Mouse (Mus musculus): ENCODE measurements at regions not wholly inside any gene's neighbourhood (a gene's known extent, or its start where the extent isn't known, plus 50 kb on each side); places are given as distances from the start of the nearest gene placed in this dataset.

DNA sequence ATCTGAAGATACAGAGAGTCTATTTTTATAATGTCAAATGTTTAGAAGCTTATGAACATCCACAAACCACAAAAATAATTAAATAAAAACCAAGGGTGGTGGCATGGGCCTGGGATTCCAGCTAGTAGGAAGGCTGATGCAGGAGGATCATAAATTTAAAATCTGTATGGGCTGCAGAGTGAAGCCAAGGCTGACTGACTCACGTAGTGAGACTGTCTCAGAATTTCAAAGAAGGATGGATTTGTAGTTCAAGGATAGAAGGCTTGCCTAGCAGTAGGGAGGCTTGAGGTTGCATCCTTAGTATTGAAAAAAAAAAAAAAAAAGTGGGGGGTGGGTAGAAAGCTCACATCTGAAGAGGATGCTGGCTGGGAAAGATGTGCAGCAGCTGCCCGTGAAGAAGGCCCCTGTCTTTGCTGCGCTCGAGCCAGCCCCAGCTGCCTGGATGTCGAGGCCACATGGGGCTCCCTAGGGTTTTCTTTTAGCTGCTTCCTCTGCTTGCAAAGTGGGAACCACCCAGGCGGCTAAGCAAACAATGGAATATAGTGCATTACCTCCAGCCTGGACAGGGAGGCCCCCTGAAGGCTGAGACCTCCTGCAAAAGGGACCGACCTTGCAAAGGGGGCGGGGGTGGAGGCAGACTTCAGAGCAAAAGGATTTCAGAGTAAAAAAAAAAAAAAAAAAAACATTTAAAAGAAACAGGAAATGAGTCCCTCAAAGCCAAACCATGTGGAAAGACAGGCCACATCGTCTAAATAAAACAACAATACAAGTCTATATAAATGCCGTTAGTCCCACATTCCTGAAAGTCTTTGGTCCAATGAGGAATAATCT, 101.3 kb downstream of the Tmco5 start:
- peak; percentile 34 for DNase-seq (ENCODE audit: low spot score)

GRCm38 (mm10) chr2:116980692-116981091, 102.2 kb downstream of the Tmco5 start:
- DNase-seq (ENCODE audit: low spot score): no peak

- no peak for DNase-seq (ENCODE audit: low spot score)
These were observed 104.9 kb downstream of the Tmco5 start for GRCm38 (mm10) chr2:116983351-116983750.

DNA sequence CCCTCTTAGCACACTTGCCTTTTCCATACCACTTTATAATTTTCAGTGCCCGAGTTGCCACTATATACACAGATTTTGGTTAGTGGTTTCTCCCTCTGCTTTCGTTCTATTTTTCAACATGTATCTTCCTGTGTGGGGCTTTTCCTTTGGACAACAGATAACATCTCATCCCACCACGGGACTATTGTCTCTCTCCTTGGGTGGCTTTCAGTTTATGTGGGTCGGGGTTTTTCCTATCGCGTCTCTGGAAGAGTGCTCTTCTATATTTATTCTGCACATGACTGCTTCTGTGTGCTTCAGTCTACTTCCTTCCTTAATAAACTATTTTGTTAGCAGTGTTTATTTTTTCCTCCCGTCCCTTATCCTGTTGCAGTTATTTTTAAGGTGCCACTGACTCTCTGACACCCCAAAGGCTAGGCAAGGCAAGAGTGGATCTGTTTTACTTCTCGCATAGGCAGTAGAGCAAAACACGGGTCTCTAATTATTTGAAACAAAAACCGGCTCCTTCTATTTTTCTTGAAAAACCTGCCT, 105.4 kb downstream of the Tmco5 start:
- DNase-seq (ENCODE audit: low spot score): no peak

DNA sequence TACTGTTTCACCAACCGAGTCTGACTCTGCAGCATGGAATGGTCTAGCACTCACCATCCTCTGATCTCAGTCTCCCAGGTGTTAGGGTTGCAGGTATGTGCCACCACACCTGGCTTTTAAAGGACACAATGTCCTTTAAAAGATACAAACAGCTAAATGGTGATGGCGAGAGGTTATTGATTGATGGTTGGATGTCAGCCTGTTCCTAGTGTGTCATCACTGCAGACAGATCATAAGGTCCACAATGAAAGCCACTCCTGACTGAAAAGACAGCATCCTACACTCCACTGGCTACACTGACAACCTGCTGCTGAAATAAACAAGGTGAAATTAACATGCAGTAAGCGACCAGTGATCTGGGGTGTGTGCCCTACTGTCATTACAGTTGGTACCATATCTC, 106.1 kb downstream of the Tmco5 start:
- DNase-seq (ENCODE audit: low spot score): no peak

GRCm38 (mm10) chr2:116985549-116985948, 107.1 kb downstream of the Tmco5 start:
- no peak for DNase-seq (ENCODE audit: low spot score)

GRCm38 (mm10) chr2:116988953-116989674, 110.6 kb downstream of the Tmco5 start:
- no peak for DNase-seq (ENCODE audit: low spot score)

GRCm38 (mm10) chr2:116990106-116990505, 111.6 kb downstream of the Tmco5 start:
- DNase-seq (ENCODE audit: low spot score): no peak

DNA sequence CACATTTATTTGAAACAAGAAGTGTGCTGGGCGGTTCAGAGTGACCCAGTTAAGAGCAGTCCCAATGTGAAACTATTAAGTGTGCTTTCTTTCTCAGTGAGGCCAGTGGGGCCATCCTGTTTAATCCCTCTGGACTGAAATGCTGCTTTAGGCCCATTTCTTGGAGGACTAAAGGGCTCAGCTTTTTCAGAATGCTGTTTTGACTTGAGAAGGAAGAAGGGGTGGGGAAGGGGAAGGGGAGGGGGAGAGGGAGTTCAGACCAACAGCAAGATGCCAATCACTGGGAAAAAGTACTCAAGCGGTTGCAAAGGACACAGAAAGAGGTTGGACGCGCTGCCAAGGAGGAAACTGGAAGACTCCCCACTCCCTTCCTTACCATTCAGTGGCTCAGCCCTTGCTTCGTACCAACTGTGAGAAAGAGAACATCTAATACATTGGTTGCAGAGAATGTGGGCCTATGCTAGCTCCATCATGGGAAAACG, 113.1 kb downstream of the Tmco5 start:
- DNase-seq (ENCODE audit: low spot score): no peak

GRCm38 (mm10) chr2:116993724-116994123, 115.2 kb downstream of the Tmco5 start:
- DNase-seq (ENCODE audit: low spot score): no peak

DNA sequence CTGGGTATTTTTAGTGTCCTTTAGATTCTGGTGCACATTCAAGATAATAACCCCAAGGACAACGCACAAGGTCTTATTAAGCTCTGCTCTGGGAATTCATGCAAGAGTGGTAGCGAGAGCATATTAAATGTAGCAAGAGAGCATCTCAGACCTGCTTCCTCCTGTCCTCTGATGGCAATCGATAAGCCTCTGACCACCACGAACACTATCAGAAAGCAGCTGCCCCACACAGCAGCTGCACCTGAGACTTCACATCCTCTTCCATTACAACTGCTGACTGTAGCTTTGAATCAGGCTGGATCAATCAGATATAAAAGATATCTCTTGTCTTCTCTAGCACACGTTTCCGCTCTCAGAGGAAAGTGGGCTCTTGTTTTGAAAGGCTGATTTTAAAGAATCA, 117.8 kb downstream of the Tmco5 start:
- no peak for DNase-seq (ENCODE audit: low spot score)

GRCm38 (mm10) chr2:116998822-116999221, 120.3 kb downstream of the Tmco5 start:
- DNase-seq (ENCODE audit: low spot score): no peak

DNA sequence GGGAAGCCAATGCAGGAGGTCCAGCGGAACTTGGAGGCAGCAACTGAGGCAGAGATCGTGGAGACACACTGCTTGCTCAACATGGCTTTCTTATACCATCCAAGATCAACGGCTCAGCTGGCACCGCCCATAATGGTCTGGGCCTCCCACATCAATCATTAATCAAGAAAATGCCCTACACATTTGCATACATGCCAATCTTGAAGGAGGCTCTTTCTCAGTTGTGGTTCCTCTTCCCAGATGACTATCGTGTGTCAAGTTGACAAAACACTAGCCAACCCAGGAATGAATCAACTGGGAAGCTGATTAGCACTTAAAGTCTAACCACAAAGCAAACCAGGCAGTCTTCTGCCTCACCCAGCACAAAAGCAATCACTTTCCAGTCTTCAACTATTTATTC, 121.1 kb downstream of the Tmco5 start:
- DNase-seq (ENCODE audit: low spot score): no peak

DNA sequence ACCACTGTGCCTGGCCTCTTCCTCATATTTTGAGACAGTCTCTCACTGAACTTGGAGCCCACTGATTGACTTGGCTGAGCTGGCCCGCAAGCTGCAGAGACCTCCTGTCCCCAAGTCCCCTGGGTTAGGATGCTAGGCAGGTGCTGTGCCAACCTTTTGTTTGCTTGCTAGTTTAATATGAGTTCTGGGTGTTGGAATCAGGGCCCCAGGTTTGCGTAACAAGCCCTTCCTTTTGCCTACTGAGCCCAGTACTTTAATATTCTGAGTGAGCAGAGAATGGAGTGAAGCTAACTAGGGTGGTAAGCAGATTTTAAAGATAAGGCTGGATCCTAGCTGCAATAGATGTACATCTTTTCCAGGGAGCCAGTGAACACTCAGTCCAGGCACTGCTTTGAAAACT, 117.2 kb upstream of the Spred1 start:
- DNase-seq (ENCODE audit: low spot score): no peak

DNA sequence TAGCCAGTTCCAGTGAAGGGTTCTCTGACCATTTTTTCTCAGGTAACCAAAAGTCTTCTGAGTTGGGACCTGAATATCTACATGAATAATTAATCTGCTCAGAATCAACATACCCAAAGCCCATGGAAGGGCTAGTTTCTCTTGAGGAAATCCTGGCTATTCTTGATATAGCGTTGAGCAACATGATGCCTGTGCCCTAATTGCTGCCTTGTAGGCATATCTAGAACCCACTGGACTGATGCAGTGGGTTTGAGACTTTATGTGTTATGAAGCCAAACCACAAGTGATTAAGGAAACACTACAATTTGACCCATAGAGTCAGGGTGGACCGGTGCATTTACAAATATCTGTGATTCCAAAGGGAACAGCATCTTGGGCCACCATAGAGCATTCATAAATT, 114.3 kb upstream of the Spred1 start:
- no peak for DNase-seq (ENCODE audit: low spot score)

DNA sequence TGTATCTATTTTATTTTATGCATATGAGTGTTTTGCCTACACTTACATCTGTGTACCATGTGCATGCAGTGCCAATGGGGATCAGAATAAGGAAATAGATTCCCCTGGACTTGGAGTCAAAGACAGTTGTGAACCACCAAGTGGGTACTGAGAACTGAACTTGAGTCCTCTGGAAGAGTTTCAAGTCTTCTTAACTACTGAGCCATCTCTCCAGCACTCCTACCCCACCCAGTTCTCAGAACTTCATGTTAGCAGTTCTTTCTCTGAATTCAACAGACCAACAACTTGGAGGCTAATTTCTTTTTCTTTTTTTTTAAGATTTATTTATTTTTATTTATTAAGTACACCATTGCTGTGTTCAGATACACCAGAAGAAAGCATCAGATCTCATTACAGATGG, 112.3 kb upstream of the Spred1 start:
- no peak for DNase-seq (ENCODE audit: low spot score)

GRCm38 (mm10) chr2:117010001-117010400, 111.2 kb upstream of the Spred1 start:
- no peak for DNase-seq (ENCODE audit: low spot score)

DNA sequence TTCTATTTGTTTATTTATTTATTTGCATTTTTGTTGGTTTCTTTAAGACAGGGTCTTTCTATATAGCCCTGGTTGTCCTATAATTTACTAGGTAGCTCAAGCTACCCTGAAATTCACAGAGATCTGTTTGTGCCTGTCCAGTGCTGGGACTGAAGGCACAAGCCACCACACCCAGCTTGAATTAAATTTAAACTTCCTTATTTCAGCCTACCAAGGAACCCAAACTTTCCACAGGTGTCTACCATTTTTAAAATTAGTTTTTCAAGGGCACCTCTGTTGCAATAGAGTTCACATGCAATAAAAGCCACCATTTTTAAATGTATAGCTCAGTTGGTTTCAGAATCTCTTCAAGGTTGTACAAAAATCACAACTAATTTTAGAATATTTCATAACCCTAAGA, 110.2 kb upstream of the Spred1 start:
- no peak for DNase-seq (ENCODE audit: low spot score)

GRCm38 (mm10) chr2:117017921-117018651, 103.1 kb upstream of the Spred1 start:
- no peak for DNase-seq (ENCODE audit: low spot score)

GRCm38 (mm10) chr2:117018917-117019538, 102.1 kb upstream of the Spred1 start:
- peak; percentile 45 for DNase-seq (ENCODE audit: low spot score)

DNA sequence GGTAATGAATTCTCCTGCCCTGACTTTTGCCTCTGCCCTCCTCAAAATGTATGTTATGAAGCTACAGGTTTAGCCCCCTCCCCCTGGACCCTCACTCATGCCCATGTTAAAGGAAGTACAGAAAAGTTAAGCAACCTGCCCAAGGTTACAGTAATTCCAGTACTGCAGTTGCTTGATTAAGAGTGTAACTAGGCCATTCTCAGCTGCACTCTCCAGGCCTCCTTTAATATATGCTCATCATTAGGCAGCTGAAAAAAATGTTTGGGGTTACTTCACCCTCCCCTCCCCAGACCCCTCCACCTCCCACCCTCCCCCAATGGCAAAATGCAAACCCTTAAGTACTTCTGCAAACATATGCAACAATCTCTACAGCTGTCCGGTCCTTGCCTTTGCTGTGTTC, 101.6 kb upstream of the Spred1 start:
- no peak for DNase-seq (ENCODE audit: low spot score)

GRCm38 (mm10) chr2:117021787-117022186, 99.4 kb upstream of the Spred1 start:
- no peak for DNase-seq (ENCODE audit: low spot score)
